Mouse (Mus musculus) liver, embryonic 11.5 days (tissue): Measurements from ENCODE around the gene Eef2. TPM values are rescaled to one million over a fixed set of nuclear protein-coding genes. Genes with fewer than 3 reads are reported as not detected.

Source experiments
- ATAC-seq: fragments of 200-750 bp; cut with Nextera tagmentation; replicated peaks from 2 replicates; pipeline ENCODE4 v1.8.0; 2017; ENCODE audit warnings: moderate number of reproducible peaks, mild to moderate bottlenecking, moderate TSS enrichment, moderate library complexity; ENCODE audit not compliant: low FRiP score
- DNase-seq: peaks from one replicate; pipeline ENCODE4 v3.0.0-alpha.2; 2017; ENCODE audit warnings: low spot score
- H3K27ac ChIP-seq: fragments of 300-500 bp; sonication (generic); 2 replicates; pipeline ENCODE4 v1.5.1; 2014; ENCODE audit warnings: mild to moderate bottlenecking, low read depth, low read length, control low read depth
- H3K27me3 ChIP-seq: fragments of 300-500 bp; sonication (generic); replicated peaks from 2 replicates; pipeline ENCODE4 v1.6.1; 2014; ENCODE audit warnings: low read length, mixed read lengths; ENCODE audit not compliant: control insufficient read depth, insufficient read depth
- H3K36me3 ChIP-seq: fragments of 300-500 bp; sonication (generic); 2 replicates; pipeline ENCODE4 v1.6.1; 2014; ENCODE audit warnings: mild to moderate bottlenecking, low read length, moderate library complexity, mixed read lengths; ENCODE audit not compliant: control insufficient read depth, insufficient read depth
- H3K4me1 ChIP-seq: fragments of 300-500 bp; sonication (generic); replicated peaks from 2 replicates; pipeline ENCODE4 v1.6.1; 2014; ENCODE audit warnings: low read length, mixed read lengths; ENCODE audit not compliant: control insufficient read depth, insufficient read depth
- H3K4me2 ChIP-seq: fragments of 300-500 bp; sonication (generic); 2 replicates; pipeline ENCODE4 v1.6.1; 2014; ENCODE audit warnings: mild to moderate bottlenecking, control low read depth, moderate library complexity
- H3K4me3 ChIP-seq: fragments of 300-500 bp; sonication (generic); 2 replicates; pipeline ENCODE4 v1.5.1; 2014; ENCODE audit warnings: low read depth, low read length, control low read depth
- H3K9ac ChIP-seq: fragments of 300-500 bp; sonication (generic); 2 replicates; pipeline ENCODE4 v1.6.1; 2014; ENCODE audit warnings: low read depth, low read length, control low read depth
- H3K9me3 ChIP-seq: fragments of 300-500 bp; sonication (generic); 2 replicates; pipeline ENCODE4 v1.6.1; 2016; ENCODE audit warnings: low read length, inconsistent platforms, mixed read lengths; ENCODE audit not compliant: control insufficient read depth
- WGBS: fragments of 180-500 bp; shearing (Covaris S2); extraction: QIAGEN DNeasy Blood & Tissue Kit; methylation state at CpG from one replicate; pipeline ENCODE4 v1.1.7; 2014; 5-methylcytosine and 5-hydroxymethylcytosine counted together
- polyA plus RNA-seq: library from polyadenylated mRNA; unstranded; fragments of >200 nt; fragmentation: Nextera tagmentation; extraction: Ambion mirVana; gene quantifications from 2 replicates; pipeline ENCODE4 v1.2.1, GENCODE M21; 2014

Gene Eef2
- polyA plus RNA-seq, 1 experiment from 2014 or later: 647 TPM

DNA sequence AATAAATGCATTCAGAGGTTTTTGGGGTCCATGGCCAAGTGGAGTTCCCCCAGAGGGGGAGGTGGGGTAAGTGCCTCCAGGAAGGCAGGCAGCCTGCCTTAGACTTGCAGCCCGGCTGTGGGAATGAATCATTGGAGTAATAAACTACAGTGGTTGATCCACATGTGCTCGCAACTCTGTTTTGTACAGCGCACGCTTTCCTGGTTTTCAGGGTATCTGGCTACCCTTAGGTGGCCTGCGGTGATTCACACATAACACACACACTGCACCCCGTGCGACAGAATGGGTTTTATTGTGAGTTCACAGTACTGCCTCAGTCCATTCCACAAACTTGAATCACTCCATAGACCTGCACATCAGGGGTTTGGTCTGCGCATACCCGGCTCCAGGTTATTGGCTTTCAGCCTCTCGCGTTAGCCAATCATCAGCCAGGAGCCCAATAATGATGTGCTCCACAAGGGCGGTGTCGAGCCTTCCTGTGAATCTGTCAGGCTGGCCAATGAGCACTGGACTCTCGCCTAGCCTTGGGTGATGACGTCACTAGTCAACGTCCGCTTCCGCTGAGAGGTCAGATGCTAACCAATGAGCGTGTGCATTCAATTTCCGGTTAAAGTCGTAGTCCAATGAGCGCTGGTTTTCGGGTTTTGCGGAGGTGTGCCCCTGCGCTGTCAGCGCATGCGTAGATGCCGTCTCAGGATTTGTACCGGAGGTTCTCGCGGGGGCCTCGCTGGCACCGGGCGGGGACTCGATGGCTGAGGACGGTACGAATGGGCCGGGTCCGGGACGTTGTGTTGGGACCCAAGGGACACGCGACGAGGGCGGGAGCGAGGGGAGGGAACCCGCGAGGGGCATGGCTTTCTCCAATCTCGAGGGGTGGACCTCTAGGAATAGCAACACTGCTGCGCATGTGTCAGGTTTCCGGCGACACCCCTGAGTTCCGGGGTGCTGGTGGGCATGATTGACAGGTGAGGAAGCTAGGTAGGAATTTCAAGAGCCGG lies 6.2 kb downstream of the Eef2 start, which contains the start of gene Dapk3:
Gene Dapk3 (plus strand): TSS at position 670 of the 998 bp plus-strand sequence.
- 4% methylated on average over 53 of the region's 53 CpGs for WGBS

GRCm38 (mm10) chr10:81183805-81184204 lies 7.4 kb downstream of the Eef2 start, which contains the start of gene 4930442H23Rik:
Gene 4930442H23Rik (minus strand): TSS chr10:81183849.
- Histone ChIP-seq H3K4me3 (peak within 1 kb of the TSS; percentile 65), H3K27ac (peak within 1 kb of the TSS; percentile 78), H3K9me3 (no peaks in the 10 kb centered on the region), H3K4me2 (peak within 1 kb of the TSS; percentile 82), H3K4me1 (peaks cover 19% of the 10 kb centered on the region), H3K36me3 (peaks cover 52% of the 10 kb centered on the region), H3K27me3 (no peaks in the 10 kb centered on the region), H3K9ac (peak within 1 kb of the TSS; percentile 73)
- DNase-seq: no peak
- ATAC-seq: no peak
- 71% methylated on average over 5 of the region's 5 CpGs for WGBS

More for the DNA sequence above, 6.2 kb downstream of the Eef2 start, which contains the start of gene Dapk3:
- Histone ChIP-seq H3K9ac (peak within 1 kb of the TSS; percentile 73), H3K4me2 (peak within 1 kb of the TSS; percentile 82), H3K27ac (peak within 1 kb of the TSS; percentile 78), H3K27me3 (no peaks in the 10 kb centered on the region), H3K9me3 (no peaks in the 10 kb centered on the region), H3K36me3 (peaks cover 59% of the 10 kb centered on the region), H3K4me3 (peak within 1 kb of the TSS; percentile 65), H3K4me1 (peaks cover 29% of the 10 kb centered on the region)
- ATAC-seq (peak; percentile 91), DNase-seq (peak; percentile 93)

- DNase-seq (no peak), ATAC-seq (no peak)
- Histone ChIP-seq H3K9me3 (no peaks in the 10 kb centered on the region), H3K36me3 (peaks cover 44% of the 10 kb centered on the region), H3K4me2 (peak overlapping the region; percentile 7; the same call in 1 of the 2 replicates), H3K4me3 (no peak overlapping the region), H3K27me3 (no peaks in the 10 kb centered on the region), H3K27ac (peak overlapping the region; percentile 11; the same call in 1 of the 2 replicates), H3K4me1 (peaks cover 11% of the 10 kb centered on the region), H3K9ac (no peak overlapping the region)
- WGBS: 51% methylated on average over 4 of the region's 4 CpGs
Measured at GRCm38 (mm10) chr10:81184765-81185164, 8.3 kb downstream of the Eef2 start.

DNA sequence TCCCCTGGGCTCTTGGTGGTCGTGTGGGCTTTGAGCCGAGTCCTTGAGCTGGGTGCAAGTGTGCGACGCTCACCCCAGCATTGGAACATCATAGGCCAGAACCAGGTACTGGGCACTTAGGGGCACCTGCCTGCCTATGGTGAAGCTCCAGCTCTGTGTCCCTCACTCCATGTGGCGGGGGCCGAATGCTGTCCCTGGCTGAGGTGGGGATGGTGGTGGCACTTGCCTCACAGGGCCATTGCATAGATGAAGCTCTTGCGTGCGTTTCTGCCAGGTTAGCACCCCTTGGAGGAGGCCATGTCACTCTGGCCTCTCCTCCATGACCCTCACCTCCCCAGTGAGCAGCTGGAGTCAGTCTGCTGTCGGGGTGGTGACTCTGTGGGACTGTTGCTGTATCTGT lies 10.7 kb downstream of the Eef2 start:
- DNase-seq (no peak), ATAC-seq (no peak)
- H3K9me3 ChIP-seq: no peaks in the 10 kb centered on the region
- peaks cover 32% of the 10 kb centered on the region for H3K36me3 ChIP-seq
- H3K4me2 ChIP-seq: no peak overlapping the region
- no peak overlapping the region for H3K27ac ChIP-seq
- no peak overlapping the region for H3K4me3 ChIP-seq
- no peak overlapping the region for H3K9ac ChIP-seq
- whole genome bisulfite sequencing: 93% methylated on average over 9 of the region's 9 CpGs
- no peaks in the 10 kb centered on the region for H3K27me3 ChIP-seq
- H3K4me1 ChIP-seq: peaks cover 26% of the 10 kb centered on the region

DNA sequence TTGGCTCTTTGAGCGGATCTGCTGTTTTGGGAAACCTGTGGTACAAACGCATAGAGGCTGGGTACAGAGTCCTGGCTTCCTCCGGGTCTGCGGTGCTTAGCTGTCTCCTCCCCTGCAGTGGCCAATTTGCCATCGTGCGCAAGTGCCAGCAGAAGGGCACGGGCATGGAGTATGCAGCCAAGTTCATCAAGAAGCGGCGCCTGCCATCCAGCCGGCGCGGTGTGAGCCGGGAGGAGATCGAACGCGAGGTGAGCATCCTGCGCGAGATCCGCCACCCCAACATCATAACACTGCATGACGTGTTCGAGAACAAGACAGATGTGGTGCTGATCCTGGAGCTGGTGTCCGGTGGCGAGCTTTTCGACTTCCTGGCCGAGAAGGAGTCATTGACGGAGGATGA lies 13.4 kb downstream of the Eef2 start:
- Histone ChIP-seq H3K9me3 (no peaks in the 10 kb centered on the region), H3K27ac (no peak overlapping the region), H3K9ac (no peak overlapping the region), H3K4me3 (no peak overlapping the region), H3K4me1 (peaks cover 39% of the 10 kb centered on the region), H3K4me2 (no peak overlapping the region), H3K36me3 (peaks cover 29% of the 10 kb centered on the region; the same call in 1 of the 2 replicates), H3K27me3 (peaks cover 11% of the 10 kb centered on the region)
- DNase-seq (no peak), ATAC-seq (no peak)
- 82% methylated on average over 26 of the region's 26 CpGs for WGBS

DNA sequence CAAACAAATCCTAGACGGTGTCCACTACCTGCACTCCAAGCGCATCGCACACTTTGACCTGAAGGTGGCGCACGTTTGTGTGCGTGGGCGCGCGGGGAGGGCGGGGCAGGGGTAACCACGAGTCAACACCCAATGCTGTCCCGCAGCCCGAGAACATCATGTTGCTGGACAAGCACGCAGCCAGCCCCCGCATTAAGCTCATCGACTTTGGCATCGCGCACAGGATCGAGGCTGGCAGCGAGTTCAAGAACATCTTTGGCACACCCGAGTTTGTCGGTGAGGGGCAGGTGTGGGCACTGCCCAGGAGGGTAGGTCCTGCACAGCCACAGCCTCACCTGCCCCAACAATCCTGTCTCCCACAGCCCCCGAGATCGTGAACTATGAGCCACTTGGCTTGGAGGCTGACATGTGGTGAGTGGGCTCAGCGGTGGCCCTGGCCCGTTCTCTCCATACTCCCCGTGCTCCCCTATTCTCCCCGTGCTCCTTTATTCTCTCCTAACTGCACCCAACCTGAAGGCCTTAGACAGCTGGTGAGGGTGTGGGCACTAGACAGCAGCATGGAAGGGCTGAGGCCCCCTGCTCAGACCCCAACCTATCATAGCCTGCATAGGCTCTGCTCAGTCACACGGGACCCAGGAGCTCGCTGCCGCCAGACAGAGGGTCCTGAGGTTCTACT lies 13.9 kb downstream of the Eef2 start:
- DNase-seq (no peak), ATAC-seq (no peak)
- Histone ChIP-seq H3K36me3 (peaks cover 26% of the 10 kb centered on the region; the same call in 1 of the 2 replicates), H3K4me3 (no peak overlapping the region), H3K4me2 (no peak overlapping the region), H3K27me3 (peaks cover 15% of the 10 kb centered on the region), H3K9ac (no peak overlapping the region), H3K27ac (peak overlapping the region; percentile 21), H3K9me3 (no peaks in the 10 kb centered on the region), H3K4me1 (peaks cover 36% of the 10 kb centered on the region)
- 71% methylated on average over 31 of the region's 31 CpGs for WGBS

GRCm38 (mm10) chr10:81190912-81191321 lies 14.5 kb downstream of the Eef2 start:
- peaks cover 36% of the 10 kb centered on the region for H3K4me1 ChIP-seq
- no peaks in the 10 kb centered on the region for H3K9me3 ChIP-seq
- H3K36me3 ChIP-seq: peaks cover 26% of the 10 kb centered on the region; the same call in 1 of the 2 replicates
- H3K9ac ChIP-seq: no peak overlapping the region
- peak overlapping the region; percentile 21 for H3K27ac ChIP-seq
- DNase-seq (no peak), ATAC-seq (no peak)
- H3K27me3 ChIP-seq: peaks cover 15% of the 10 kb centered on the region
- WGBS: 53% methylated on average over 6 of the region's 6 CpGs
- no peak overlapping the region for H3K4me2 ChIP-seq
- H3K4me3 ChIP-seq: no peak overlapping the region

- WGBS: 75% methylated on average over 18 of the region's 18 CpGs
- DNase-seq (no peak), ATAC-seq (no peak)
- Histone ChIP-seq H3K4me3 (peak overlapping the region; percentile 64), H3K27ac (peak overlapping the region; percentile 21; the same call in 1 of the 2 replicates), H3K36me3 (peaks cover 24% of the 10 kb centered on the region; the same call in 1 of the 2 replicates), H3K4me2 (peak overlapping the region; percentile 99), H3K9me3 (no peaks in the 10 kb centered on the region), H3K9ac (peak overlapping the region; percentile 86; the same call in 1 of the 2 replicates), H3K27me3 (peaks cover 20% of the 10 kb centered on the region), H3K4me1 (peaks cover 36% of the 10 kb centered on the region)
Measured at GRCm38 (mm10) chr10:81191342-81191982, 15.0 kb downstream of the Eef2 start.
